Mouse (Mus musculus) frontal cortex, postnatal 10 days (tissue): ENCODE results near the gene Pdpk1.
"Not testable (repeated sequence)": the region's sequence is repeated elsewhere in the genome, so short reads cannot be mapped to it uniquely, and the experiment has no call there.

ENCODE experiments used
- DNase-seq, 2 experiments: peaks; one replicate each; pipeline ENCODE4 v3.0.0; 2022; ENCODE audit warnings: low spot score in 2 of 2, mixed read lengths in 1 of 2

Gene Pdpk1

DNA sequence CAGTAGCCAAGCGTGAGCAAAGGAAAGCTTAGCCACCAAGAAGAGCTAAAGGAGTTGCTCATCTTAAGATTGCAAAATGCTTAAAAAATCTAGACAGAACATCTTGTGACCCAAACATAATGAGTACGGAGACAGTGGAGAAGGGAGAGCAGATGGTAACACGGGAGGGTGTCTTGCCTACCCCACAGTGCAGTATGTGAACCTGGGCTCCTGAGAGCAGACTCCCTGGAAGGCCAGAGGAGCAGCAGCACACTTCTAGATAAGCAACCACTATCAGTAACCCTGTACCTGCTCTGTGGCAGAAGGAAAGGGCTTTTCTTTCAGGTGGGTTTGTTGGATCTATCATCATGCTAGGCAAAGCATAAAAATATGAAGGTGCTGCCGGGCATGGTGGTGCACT, 37.7 kb downstream of the Pdpk1 start:
- DNase-seq: no peak

DNA sequence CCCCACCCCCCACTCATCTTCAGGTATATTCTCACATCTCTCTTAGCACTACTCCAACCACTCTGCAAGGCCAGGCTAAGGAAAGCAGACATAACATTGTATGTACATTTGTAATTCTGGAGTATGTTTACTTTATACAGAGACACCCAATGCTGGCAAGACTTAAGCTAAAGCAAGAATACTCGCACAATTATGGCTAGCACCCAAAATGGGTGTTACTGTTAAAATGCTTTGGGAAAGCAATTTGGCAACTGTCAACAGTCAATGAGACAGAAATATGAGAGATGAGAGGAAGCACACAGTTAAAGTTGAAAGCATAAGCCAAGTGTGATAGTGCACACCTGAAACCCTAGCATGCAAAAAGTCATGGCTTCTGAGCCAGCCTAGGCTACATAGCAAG, 39.5 kb downstream of the Pdpk1 start:
- DNase-seq: no peak

DNA sequence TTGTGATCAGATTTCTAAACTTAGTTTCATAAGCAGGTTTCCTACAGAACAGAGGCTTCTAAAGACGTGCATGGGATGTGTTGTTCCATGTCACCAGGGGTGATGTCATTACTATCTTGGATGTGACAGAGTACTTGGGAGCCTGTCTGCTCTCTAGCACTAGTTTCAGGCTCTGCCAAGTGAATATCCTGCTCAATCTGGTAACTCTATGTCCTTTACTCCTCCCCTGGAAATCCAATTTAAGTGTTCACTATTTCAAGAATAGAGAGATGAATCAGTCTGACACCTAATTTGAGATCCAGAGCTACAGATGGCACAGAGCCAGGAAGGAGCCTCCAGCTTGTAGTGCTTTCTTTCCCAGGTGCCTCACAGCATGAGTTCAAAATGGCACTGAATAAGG, 41.8 kb downstream of the Pdpk1 start:
- no peak for DNase-seq

DNA sequence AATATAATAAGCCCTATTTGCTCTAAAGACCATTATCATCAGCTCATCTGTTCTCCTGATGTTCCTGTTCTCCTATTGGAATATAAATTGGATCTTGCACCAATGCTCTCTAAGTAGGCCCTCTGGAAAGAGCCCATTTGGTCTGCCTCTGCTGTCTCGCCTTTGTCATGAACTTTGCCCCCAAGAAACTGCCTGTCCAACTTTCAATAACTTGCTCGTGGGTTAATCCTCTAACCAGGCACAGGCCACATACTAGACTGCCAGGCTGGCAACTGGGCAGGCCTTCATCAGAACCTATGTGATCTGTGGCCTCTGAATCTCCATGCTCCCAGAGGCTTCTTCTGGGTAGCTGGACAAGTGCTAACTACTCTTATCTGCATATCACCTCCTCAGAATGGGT, 45.6 kb downstream of the Pdpk1 start:
- DNase-seq: no peak

DNA sequence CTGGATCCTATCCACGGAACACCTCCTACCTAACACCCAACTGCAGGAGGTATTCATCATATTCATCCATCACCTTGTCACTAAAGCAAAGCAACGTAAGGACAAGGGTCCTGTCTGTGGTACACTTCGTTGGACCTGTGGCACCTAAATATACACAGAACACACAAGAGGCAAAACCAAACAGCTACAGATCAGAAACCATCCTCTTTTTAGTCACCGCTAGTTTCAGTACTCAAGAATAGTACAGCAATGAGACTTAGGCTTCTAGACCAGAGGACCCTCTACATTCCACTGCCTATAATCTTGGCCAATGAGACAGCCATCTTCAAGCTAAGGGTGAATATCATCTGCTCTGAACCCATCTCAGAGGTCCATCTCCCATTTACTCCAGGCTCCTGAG, 52.4 kb downstream of the Pdpk1 start:
- no peak for DNase-seq

DNA sequence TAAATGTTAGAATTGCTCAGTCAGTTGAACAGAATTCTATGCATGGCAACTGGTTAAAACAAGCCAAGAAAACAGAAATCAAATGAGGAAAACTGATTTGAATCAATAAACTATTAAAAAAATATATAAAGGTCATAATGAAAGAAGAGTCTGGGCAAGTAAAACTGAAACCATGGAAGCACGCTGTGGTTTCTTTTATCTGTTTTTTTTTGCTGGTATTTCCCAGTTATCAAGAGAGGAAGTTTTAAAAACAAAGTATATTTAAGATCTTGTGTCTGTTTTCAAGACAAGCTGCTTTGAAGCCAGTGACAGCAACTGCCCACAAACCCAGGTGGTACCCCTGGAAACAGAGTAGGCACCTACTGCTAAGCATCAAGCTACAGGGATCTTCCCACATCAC, 60.1 kb downstream of the Pdpk1 start:
- DNase-seq: no peak

DNA sequence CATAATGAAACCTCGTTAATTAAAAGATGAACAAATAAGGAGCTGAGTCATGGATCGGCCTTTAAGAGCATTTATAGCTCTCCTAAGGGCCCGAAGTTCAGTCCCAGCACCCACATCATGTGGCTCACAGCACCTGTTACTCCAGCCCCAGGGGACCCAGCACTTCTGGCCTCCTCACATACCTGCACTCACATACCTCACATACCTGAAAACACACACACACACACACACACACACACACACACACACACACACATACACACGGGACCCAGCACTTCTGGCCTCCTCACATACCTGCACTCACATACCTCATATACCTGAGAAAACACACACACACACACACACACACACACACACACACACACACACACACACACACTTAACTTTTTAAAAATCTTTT, 64.3 kb downstream of the Pdpk1 start:
- not testable (repeated sequence) for DNase-seq

DNA sequence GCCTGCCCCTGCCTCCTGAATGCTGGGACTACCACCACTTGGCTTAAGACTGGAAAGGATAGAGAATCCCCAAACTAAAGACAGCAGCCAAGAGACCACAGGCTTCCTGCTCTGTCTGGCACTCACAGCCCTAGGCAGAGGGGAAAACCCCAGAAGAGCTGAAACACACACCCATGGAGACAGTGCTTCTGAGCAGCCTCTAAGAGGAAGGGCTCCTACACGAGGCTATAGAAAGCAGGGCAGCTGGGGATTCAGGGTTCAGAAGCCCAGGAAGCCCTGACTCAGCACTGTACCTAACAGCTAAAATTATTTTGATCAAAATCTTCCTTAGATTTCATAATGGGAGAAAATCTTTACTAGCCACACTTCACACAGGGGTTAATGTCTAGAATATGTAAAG, 66.1 kb downstream of the Pdpk1 start:
- no peak for DNase-seq

DNA sequence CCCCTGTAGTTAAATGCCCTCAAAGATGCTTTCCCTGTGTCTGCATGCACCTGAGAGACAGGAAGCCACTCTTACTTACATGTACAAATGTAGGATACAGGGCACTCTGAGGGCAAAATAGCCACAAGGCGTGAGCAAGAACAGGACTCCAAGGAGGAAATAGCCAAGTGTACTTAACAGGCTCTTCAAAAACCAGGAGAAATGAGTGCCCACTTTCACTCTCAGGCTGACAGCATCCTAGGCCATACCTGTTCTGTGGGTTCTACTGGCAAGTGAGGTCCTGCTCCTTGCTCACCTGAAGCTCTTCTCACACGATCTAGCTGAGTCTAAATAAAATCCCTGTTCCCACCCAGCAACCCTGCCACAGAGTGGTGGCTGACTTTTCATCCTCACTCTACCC, 73.6 kb downstream of the Pdpk1 start:
- no peak for DNase-seq

DNA sequence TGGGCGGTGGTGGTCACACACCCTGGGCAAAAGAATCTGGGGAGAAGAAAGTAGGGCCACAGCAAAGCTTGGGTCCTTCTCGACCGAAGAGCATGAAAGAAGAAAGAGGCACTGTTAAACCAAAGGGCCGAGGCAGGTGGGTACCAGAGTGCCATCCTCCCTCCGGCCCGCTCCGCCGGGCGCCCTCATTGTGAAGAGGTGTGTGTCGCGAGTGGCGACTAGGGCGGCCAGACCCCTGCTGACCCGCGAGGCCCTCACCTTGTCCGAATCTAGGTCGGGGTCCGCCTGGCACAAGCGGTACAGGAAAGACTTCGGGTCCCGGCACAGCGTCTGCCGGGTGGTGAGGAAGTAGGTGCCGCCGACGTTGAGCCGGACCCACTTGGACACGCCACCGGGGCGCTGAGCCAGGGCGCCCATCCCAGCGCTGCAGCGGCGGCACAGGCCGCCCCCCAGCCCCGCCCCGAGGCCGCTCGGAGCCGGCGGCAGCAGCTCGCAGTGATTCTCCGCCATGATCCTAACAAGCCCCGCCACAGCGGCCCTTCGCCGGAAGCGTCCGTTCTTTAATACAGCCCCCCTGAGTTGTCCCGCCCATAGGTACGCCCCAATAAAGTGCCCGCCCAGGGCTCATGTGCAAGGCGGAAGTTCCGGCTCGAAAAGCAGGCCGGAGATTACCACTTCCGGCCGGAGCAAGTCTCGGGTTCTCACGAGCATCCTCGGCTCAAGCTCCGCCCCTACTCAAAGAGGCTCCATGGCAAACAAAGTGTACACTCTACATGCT, 77.6 kb downstream of the Pdpk1 start, which contains the start of gene Kctd5:
Gene Kctd5 (minus strand): TSS at position 567 of the 778 bp plus-strand sequence.
- DNase-seq: peak; percentile 90 to 95

DNA sequence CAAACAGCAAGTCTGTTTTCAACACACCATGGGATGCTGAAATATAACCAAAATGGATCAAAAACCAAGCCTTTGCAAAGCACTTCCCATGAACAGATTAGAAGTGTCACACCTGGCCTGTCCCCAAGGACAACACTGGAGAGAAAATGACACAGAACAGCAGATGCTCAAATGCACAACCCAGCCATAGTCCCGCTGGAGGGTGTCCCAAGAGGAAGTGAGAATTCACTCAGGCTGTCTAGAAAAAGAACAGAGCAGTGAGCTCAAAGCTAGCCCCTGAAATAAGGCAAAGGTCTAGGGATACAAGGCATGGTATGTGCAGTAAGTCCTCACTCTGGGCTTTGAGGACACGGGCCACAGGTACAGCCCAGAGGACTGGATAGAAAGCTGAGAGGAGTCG, 81.2 kb downstream of the Pdpk1 start:
- no peak for DNase-seq

DNA sequence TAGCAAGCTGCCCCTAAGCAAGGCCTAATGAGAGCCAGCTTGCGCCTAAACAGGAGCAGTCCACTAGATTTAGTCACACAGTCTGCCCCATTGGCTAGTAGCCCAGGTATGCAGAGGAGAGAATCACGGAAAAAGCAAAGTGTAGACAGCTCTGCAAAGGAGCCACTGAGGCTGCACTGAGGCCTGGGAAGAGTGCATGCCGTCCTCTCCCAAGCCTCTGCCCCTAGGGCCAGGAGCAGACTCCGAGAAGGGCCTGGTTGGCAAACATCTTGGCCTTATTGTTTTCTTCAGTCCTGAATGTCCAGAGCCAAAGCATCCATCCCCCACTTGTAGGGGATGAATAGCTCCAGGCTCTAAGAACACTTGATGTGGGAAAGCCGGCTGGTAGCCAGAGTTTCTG, 82.5 kb downstream of the Pdpk1 start:
- DNase-seq: peak; percentile 45 to 55

DNA sequence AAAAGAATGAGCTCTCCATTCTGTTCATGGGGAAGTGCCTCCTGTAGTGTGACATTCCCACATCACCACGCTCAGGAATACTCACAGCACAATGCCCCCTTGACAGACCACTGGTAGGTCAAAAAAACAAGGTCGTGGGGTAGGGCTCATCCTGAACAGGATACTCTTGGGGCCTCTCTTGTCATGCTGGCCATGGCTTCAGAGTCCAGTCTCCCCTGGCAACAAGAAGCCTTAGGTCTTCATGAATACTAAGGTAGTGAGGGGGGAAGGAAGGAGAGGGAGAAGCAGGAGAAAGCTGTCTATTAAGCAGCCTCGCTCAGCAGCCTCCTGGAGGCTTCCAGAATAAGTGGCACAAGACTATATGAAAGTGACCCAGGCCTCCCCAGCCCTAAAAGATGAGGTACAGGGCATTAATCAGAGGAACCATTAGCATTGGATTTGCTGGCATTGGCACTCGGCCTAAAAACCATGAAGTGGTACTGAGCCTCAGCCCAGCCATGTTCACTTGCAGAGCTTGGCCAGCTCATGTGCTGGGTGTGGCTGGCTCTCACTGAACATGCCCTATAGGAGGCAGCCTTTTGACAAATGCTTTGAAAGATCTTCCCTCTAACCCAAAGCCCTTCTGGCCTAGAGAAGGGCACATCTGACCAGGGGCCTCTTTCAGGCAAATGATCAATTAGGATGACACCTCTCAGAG, 88.1 kb downstream of the Pdpk1 start:
- DNase-seq: no peak

DNA sequence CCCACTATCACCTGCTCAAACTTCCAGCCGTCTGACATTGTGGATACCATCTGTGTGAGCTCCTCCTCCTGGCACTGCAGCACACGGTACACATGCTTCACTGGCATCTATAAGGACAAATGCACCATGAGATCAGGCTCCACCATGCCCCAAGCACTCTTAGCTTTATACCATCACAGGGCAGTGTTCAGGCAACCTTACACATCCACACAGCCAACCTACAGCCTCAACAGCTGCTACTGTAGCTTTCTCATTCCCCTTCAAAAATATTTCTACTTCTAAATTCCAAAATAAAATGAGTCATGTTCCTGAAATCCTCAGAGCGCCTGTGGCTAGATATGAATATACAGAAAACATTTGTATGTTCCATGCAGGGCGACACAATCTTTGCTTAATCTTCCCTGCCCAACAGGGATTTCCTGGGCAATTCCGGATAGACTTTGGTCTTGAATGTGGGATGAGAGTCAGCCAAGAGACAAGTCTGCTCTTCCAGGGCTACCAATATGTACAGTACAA, 92.9 kb downstream of the Pdpk1 start:
- no peak for DNase-seq

DNA sequence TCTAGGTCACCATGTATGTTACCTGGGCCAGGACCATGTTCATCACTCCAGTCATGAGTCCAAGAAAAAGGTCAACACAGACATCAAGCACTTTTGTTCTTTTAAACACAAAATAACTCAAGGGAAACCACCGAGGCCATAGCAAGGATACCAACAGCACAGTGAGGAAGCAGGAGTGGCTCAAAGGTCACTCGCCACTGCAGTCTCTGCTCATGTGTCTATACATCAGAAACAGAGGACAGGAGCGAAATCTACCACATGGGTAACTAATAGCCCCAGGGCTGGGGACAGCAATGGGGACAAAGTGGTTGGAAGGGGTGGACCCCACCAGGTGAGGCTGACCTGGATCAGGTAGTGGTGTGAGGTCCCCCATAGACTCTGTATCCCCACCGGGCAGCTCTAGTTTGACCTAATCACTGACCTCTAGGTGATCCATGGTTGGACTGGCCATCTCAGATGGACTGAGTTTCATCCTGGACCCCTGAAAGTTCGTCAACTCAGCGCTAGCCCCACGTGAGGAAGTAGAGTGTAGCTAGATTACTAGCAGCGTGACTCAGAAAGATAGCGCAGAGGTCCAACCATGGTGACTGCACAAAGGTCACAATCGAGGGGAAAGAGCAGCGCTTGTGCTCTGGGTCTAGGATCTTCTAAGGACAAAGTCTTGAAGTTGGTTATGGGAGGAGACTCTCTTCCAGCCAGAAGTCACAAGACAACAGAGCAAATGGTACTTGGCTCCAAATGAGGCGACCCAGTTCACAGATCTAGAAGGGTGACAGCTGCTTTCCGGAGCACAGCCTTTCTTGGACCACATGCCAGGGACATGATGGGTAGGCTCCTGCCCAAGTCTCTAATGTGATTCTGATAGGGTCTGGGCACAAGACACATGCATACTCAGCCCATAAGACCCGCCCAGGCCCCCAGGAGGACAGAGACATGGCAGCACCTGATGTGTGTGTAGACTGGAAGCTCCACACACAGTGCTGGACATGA, 93.8 kb downstream of the Pdpk1 start:
- DNase-seq: no peak

DNA sequence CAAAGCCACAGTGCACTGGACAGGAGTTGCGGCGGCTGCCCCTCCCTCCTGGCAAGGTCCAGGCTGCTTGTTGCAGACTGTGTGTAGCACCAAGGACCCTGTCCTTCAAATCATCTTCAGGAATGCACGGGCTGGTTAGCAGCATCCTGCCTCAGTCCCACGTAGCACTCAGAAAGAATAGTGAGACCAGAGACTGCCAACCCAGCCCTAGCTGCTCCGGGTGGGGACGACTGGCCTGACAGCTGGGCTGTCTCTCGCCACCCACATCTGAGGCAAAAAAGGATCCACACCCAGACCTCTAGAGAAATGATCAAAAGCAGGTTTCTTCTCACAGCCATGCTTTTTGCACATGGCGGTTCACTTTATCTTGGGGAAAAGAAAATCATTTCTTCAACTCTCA, 101.7 kb downstream of the Pdpk1 start:
- DNase-seq: no peak

DNA sequence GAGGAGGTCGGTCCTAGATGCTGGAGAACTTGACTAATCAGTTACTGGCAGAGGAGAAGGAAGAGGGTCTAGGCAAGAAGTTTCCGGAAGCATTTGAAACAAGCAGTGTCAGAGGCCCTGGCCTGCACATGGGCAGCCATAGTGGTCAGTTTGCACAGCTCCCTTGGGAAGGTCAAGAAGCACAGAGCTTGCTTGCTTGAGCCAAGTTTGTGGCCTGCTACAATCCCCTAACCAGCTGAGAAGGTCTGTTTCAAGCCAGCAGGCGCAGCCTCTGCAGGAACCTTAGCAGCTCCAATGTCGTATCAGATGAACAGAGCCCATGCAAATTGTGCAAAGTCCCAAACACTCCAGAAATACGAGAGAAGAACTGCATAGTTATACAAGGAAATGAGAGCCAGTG, 102.7 kb downstream of the Pdpk1 start:
- no peak for DNase-seq

DNA sequence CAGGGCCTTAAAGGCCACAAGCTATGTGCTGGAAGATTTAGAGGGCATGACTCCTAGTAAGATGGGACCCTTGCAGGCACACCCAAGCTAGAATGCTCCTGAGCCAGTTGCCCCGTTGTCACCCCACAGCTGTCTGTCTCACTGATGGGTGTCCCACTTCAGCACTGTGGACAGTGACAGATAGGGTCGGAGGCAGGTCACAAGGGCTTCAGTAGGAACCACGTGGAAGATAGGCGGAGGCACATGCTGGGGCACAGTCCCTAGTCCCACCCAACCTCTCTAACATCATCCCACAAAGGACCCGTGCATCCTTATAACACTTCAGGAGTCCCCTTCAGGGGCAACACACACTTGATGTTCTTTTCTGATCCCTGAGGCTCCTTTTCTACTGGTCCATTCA, 104.7 kb downstream of the Pdpk1 start:
- DNase-seq: no peak

DNA sequence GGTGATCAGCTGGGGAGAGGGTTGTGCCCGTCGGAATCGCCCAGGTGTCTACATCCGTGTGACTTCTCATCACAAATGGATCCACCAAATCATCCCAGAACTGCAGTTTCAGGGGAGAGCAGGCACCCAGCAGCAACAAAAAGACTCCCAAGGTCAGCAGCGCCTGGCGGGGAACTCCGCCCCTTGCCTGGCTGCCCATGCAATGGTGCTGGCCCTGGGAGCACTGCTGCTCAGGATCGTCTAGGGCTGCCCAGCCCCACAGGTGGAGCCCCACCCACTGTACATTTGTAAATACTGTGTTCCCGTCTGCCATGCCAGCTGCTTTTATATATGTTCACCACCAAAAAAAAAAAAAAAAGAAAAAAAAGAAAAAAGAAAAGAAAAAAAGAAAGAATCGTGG, 105.1 kb downstream of the Pdpk1 start:
- DNase-seq: no peak

DNA sequence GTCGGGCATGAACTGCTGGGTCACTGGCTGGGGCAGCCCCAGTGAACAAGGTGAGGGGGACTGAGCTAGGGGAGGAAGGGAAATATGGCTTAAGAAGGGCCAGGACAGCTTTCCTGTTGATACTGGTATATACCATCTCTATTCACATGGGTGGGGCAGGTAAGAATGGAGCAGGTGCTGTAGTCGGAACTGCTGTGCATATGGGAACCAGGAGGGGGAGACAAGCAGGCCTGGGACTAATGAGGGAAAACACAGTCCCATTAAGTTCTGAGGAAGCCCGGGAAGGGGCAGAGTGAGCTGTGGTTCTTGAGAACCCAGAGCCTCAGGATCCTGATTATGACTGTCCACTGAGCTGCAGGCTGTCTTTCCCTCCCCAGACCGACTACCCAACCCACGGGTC, 106.2 kb downstream of the Pdpk1 start:
- DNase-seq: no peak

DNA sequence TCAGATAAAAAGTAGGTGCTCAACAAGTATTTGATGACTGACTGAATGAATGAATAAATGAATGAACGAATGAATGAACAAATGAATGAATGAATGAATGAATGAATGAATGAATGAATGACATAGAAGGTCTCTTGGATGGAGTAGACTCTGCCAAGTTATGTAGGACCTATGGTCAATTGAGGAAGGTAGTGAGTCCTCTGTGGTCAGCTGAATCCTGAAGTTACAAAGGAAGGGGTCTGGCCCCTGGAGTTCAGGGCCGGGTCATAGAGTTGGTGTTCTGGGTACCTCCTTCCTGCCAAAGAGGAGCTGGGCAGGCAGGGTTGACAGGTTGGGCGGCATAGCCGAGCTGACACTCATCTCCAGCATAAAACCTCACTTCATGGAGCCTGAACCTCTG, 112.9 kb downstream of the Pdpk1 start, which contains the start of gene Prss27:
Gene Prss27 (plus strand): TSS at position 301 of the 400 bp plus-strand sequence.
- no peak for DNase-seq

DNA sequence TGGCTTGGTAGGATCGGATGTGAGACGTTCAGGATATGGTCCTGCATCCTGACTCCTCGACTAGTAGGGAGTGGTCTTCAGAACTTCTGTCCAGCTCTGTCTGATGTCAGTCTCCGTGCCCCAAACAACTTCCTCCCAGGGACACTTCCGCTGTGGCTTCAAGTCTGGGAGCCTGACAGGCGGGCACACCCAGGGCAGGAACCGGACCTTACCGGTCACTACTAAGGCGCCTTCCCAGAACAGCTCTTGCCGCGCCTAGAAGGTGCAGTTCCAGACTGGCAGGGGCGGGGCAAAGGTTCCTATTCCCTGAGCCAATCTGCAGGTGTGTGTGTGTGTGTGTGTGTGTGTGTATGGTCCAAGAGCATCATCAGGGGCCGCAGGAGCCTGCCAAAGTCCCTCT, 113.4 kb downstream of the Pdpk1 start:
- DNase-seq: no peak
